Mouse (Mus musculus) cerebral cortex, adult 2 months (tissue): ENCODE data around the gene Wnt9a.

ENCODE experiments used
- WGBS: fragments of 180-500 bp; shearing (Covaris S2); methylation state at CpG from one replicate; pipeline ENCODE4 v1.1.7; 2018; 5-methylcytosine and 5-hydroxymethylcytosine counted together

The Wnt9a gene

DNA sequence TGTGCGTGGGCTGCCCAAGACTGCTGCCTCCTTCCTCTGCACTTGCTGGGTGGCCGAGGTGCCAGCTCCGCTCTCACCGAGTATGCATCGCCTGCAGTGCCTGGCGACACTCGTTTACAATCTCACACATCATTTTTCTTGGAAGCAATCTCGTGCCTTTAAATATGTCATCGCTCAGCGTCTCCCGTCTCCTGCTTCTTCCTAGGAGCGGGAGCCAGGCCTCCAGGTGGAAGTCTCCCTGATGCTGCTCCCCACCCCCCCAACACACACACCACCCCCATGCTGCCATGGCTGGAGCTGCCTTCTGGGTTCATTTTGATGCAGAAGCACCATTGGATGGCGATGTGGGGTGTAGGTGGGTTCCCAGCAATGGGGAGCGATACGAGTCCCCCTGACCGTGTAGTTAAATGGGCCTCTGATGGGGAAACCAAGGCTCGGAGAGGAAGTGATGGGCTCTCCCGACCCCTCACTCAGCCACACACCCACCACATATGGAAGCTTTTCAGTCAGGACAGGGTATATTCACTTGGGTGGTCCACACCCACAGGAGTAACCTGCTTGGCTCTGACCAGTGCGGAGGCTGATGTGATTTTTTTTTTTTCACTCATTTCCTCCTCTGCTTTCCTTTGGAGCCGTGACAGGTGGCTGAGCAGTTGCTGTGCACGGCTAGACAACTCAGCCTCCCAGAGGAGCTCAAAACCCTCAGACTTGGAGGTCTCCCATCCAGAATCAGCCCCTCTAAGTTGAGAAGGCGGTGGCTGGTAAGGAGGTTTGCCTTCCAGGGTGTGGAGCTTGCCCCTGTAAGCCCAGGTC is 1.5 kb upstream of the Wnt9a start:
- 33% methylated on average over 22 of the region's 22 CpGs for WGBS

DNA sequence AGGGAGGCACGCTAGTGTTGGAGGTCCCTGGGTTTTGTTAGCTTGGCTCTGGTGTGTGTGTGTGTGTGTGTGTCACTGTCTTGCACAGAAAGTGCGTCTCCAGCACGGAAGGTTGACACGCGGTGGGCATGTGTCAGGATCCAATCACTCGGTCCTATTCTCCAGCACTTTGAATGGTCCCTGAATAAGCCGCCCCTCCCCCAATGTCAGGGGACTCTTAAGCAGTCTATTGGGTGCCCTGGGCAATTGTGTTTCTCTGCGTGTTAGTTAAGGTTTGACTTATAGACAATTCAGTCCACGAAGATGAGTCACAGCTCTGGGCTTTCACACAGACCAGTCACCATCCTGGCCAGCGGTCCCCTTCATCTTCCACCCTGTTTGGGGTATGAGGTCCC is 910 bp upstream of the Wnt9a start:
- WGBS: 9% methylated on average over 10 of the region's 10 CpGs

DNA sequence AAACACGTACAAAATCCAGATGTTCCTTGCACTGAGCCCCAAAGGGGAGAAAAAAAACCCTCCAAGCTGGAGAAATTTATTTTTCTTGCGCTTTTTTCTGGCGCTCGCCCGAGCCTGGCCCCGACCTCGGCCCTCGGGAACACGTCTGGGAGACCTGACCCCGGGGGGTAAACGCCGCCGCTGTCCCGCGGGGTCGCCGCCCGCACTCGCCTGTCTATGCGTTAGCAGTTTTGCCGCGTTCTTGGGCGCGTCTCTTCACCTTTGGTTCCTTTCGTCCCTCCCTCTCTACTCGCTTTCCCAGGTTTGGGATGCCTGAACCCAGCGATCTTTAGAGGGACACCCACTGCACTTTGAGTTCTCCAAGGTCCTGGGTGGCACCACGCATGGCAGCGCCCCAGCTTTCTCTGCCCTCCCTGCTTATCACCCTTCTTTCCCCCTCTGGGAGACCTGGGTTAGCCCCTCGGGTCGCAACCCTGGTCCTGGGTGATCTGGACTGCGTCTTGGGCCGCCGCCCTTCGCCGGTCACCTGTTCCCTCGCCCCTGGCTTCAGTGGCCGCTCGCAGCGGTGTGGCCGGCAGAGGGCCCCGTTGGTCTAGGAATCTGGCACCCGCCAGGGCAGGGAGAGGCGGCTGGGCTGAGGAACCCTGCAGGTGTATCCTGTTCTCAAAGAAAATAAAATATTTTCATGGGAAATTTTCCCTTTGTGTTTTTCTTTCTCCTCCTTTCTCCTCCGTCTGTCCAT is 865 bp downstream of the Wnt9a start:
- WGBS: under 1% methylated on average over 45 of the region's 45 CpGs

DNA sequence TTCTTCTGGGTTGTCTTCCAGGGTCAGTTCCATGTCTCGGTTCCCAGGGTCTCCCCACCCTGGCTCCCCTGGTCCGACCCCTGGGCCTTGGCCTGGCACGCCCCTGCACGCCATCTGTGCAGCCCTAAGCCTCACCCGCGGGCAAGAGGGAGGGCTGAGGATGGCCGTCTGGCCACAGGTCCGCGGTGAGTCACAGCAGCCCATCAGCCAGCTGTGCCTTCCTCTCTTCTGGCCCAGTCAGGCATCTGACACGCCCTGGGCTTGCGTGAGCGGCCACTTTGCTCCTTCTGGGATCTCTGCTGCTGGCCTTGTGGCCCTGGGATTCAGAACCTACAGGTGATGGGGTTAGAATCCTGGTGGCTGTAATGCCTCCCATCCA is 1.4 kb downstream of the Wnt9a start:
- WGBS: 19% methylated on average over 12 of the region's 12 CpGs

DNA sequence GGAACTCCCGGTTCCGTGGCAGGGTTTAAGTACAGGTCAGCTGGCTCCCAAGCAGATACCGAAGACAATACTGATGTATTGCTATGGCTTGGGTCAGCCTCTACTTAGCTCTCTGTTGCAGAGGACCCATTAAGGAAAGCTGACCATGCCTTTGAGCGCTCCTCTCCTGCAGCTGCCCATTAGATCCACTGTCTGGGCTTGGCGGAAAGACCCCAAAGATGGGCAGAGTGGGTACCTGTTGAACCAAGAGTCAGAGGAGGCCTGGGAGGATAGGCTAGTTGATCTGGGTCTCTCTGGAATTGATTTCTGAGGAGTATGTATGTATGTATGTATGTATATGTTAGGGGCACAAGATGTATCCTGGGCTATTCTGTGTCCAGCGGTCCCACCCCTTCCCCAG is 1.9 kb downstream of the Wnt9a start:
- 40% methylated on average over 6 of the region's 6 CpGs for WGBS

DNA sequence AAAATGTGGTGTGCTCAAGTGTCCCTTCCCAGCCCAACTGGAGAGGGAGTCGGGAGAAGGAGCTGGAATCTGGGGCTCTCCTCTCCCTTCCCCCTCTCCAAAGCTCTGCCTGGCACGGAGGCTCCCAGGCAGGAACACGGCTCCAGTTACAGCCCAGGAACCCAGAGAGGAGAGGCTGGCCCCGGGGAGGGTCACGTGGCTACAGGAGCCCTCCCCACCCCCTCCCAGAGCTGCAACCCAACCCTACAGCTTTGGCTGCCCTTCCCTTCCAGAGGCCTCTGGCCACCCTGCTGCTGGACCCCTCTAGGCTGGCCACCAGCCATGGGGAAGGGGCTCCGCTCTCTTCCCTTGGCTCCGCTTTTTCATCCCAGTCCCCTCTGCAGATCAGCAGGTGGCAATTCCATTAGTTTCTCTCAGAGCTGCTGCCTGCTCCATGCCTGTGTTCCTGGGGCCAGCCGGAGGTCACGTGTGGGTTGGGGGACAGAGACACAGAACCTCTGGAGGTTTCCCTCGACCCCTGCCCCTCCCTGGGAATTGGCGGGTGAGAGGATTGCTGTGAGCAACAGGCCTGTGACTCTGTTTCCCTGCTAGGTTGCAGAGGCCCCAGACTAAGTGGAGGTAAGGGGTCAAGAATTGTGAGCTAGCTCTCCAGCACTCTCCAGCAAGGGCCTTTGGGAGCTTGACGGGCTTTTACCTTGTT is 2.5 kb downstream of the Wnt9a start:
- WGBS: 32% methylated on average over 10 of the region's 12 CpGs

DNA sequence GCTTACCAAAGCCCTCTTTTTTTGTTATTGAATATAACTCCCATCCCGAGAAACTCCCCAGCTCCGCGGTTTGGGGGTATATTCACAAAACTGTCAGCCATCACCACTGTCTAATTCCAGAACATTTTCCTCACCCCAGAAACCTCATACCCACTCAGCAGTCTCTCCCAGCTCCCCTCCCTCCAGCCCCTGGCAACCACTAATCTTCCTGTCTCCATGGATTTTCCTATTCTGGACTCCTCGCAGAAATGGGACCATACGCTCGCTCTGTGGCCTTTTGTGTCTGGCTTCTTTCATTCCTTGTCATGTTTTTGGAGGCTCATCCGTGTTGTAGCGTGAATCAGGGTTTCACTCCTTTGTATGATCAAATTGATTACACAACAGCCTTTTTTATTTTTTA is 3.2 kb downstream of the Wnt9a start:
- WGBS: 39% methylated on average over 8 of the region's 8 CpGs

DNA sequence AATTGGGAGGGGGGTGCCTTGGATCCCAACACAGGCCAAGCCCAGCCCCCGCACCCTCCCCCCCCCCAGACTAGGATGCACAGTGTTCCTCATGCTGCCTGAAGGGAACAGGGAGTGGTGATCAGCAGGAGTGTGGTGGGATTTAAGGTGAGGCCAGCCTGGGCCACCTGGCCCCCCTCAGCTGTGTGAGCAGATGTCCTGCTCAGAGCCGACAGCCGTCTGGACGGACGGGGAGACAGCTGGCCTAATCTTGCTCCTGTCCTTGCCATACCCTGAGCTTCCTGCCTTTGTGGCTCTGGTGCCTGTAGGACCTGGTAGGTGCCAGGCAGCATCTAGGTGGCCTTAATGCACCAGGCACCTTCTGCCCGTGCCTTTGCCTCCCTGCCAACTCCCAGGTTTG is 5.3 kb downstream of the Wnt9a start:
- WGBS: 64% methylated on average over 6 of the region's 6 CpGs

DNA sequence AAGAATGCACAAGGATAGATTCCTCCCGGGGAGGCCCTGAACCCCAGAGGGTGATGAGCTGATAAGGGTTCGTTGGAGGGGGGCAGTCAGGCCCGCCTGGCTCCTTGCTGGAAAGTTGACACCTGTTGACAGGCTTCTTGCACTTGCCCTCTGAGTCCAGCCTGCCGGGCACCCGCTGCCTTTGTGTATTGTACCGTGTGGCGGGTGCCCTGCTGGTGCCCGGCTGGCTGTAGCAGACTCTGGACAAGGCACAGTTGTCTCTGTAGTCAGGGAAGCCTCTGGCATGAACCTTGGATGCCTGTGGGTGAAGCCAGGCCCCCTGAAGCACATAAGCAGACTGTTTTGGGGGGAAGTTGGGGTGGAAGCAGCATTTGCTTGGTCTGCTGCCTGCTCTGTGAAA is 5.8 kb downstream of the Wnt9a start:
- 67% methylated on average over 8 of the region's 8 CpGs for whole genome bisulfite sequencing

DNA sequence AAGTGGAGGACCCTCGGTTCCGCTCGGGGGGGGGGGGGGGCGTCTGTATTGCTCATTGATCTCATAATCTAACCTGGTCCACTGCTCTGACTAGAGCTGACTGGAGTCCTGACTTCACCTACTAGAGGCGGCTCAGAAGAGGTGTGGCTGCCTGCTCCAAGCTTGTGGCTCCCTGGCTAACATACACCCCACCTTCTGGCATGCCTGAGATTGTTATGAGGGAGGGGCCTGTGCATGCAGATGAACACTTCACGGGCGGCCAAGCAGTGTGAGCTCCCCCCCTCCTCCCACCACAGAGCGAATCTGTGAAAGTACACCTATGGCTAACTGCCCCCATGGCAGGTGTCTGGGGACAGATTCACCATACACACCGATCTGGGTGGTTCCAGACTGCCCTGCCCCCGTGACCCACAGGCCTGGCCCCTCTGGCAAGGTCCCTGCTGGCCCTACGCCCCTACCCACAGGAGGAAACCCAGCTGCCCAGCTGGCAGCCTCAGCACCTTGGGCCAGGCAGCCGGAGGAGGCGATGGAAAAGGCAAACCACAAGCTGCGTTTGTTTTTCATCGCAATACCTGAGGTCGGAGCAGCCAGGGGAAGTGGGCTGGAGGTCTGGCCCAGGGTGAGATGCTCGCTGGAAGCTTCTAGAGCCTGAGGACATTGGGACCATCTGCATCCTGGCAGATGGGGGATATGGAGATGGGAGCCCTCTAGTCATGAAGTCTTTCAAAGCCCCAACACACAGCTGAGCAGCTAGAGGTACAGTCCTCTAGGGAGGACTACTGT is 6.5 kb downstream of the Wnt9a start:
- 42% methylated on average over 17 of the region's 17 CpGs for WGBS

DNA sequence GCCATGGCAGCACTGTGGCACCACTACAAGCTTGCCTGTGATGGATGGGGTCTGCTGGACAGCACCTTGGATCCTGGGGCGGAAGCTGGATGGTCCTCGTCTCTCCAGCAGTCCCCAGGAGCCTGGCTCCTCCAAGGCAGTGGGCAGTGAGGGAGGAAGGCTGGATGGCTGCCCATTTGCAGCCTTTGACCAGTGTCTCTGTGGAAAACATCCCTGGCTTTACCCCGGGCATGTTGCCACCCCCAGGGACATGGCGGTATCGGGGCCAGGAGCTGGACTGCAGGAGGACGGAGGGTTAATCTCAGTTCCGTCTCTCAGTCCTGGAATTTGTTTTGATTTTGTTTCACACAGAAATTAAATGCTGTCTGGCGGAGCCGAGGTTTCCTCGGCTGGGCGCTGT is 7.2 kb downstream of the Wnt9a start:
- 36% methylated on average over 11 of the region's 11 CpGs for WGBS

DNA sequence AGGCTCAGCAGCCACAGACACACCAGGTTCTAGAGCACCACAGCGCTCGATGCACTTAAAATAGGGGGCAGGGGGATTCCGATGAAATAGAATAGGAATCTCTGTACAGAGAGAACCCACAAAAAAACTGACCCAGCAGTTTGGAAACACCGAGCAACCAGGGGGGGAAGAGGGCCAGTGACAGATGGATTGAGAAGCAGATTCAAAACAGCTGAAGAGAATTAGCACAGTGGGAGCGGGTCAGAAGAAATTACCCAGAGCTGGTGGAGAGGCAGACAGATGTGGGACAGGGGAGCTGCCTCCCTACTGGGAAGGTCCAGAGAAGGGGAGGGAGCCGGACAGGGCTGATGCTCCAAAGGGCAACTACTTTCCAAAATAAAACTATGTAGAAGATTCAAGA is 9.8 kb downstream of the Wnt9a start:
- WGBS: 70% methylated on average over 6 of the region's 6 CpGs

DNA sequence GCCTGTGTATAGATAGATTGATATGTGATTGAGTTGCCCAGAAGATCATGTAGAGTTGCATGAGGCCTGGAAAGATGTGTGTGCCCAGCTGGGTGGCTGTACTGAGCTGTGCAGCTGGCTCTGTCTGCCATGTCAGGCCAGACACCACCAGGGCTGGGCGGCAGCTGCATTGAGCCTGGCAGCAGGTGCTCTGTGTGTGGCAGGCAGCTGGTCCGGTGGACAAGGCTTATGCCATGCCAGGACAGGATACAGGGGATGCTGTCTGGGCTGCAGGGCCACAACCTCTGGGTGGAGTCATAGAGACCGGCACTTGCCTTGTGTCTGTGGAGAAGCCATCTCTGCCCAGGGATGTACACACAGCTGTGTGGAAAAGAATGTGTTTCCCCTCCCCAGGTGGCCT is 16.3 kb downstream of the Wnt9a start:
- WGBS: 64% methylated on average over 3 of the region's 3 CpGs

DNA sequence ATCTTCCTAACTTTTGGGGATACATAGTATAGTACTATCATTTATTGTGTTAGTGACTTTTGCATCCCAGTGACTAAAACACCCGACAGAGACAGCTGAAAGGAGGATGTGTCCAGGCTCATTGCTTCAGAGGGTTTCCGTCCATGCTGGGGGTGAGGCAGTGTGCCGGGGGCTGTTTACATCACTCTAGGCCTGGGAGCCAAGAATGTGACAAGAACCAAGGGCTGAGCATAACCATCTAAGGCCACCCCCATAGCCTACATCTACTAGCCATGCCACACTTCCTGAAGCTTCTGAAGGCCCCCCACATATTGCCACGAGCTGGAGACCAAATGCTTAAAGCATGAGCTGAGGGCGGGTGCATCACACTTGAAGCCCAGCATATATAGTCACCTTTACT is 18.0 kb downstream of the Wnt9a start:
- WGBS: 64% methylated on average over 5 of the region's 5 CpGs

DNA sequence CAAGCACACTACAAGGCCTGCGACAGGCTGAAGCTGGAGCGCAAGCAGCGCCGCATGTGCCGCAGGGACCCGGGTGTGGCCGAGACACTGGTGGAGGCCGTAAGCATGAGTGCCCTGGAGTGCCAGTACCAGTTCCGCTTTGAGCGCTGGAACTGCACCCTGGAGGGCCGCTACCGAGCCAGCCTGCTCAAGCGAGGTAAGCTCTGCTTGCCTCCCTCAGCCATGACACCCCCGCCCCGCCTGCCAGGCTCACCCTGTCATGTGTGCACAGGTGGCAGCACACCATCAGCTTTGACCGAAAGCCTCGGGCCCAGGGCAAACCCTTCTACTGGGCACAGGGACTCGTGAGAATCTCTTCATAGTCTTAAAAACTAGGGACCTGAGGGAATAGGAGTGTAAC is 20.9 kb downstream of the Wnt9a start:
- WGBS: 86% methylated on average over 18 of the region's 18 CpGs

DNA sequence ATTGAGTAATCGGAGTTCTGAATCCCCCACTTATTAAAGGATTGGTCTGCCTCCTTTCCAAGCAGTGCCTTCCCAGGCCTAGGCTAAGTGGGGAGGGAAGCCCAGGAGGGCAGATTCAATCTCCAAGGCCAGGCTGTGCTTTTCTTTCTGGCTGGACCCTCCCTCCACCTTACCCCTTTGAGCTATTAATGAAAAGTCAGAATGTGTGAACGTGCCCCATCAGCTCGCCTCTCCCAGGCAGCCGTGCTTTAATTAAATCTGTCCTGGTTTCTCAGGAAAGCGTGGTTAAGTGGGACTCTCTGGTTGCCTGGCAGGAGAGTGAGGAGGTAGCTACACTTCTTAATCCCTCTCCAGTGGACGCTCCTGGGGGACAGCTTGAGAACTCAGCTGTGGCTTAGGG is 22.9 kb downstream of the Wnt9a start:
- 33% methylated on average over 6 of the region's 6 CpGs for WGBS

DNA sequence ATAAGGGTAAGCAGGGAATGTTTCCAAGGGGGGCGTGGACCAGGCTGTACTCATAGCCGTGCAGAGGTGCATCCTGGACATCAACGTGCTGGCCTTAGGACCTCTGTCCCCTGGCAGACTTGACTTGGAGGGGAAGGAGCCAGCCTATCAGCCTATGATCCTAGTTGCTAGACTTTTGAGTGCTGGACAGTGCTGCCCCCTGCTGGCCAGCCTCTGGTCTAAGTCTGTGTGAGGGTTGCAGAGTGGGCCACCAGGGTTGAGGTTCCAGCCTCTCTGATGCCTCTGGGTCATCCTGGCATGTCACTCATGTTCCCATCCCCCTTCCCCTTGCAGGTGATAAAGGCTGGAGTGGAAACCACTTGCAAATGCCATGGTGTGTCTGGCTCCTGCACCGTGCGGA is 23.8 kb downstream of the Wnt9a start:
- WGBS: 56% methylated on average over 5 of the region's 5 CpGs

DNA sequence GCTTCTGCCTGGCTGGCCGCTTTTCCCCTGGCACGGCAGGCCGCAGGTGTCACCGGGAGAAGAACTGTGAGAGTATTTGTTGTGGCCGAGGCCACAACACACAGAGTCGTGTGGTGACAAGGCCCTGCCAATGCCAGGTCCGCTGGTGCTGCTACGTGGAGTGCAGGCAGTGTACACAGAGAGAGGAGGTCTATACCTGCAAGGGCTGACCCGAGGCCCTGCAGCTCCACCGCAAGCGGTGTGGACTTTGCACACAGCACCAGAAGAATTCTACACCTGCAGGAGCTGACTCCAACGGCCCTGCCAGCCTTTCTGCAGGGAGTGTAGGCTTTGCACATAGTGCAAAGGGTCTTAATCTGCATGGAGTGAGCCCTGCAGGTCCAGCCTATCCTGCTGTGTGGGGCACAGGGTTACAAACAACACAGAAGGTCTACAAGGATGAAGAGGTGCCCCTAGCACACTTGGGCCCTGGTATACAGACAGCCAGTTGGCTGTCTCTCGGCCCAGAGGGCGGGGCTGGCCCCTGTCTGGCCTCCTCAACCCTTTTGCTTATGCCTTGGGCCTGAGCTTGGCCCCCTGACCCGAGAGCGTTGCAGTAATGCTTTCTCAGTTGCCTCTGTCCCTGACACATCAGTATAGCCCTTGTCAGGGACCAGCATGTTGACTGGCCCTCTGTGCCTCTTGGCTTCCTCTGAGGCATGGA is 24.6 kb downstream of the Wnt9a start:
- WGBS: 79% methylated on average over 16 of the region's 16 CpGs

DNA sequence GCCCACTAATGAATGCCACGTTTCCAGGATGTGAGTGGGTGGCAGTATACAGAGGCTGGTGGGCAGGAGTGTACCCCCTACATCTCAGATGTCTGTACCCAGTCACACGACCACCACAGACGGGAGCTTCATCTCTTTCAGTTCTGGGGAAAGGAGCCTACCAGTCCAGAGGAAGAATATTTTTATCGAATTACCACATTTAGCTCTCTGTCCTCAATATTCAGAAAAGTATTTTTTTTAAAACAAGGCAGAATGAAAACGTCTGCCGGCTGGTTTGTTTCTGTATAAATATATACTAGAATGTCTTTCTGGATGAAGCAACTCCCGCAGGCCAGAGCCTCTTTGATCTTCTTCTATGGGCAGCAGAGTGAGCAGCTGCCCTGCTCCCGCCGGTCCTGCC is 26.2 kb downstream of the Wnt9a start:
- WGBS: 27% methylated on average over 9 of the region's 9 CpGs

DNA sequence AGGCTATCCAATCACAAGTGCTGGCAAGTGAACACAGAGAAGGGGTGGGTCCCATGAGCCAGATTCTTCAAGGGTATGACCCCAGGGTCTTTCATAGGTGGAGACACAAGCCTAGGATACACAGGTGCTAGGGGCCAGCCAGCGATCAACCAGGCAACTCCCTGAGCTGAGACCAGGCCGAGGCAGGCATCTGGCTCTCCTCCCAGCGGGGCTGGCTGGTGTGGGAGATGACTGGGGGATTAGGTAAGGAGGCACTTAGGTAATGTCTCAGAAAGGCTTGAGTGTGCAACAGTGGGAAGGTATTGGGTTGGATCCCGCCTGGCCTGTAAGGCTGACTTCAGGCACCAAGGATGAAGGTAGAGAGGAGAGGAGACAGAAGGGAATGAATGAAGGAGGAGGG is 28.4 kb downstream of the Wnt9a start:
- WGBS: 63% methylated on average over 4 of the region's 4 CpGs

DNA sequence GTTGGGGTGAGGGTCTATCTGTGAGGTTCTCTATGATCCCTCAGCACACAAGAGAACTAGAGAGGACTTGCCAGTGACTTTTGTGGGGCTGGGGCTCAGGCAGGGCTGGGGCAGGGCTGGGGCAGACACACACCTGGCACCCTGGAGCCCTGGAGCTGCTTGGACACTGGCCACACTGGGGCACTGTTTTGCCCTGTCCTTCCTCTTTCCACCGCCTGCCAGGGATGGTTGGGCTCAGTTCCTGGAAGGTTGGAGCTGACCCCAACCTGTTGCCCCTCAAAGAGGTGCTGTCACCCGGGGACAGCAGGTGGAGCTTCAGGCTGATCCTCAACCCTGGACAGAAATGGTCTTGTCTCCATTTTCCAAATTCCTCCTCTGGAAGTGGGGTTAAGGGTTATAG is 29.2 kb downstream of the Wnt9a start:
- WGBS: 56% methylated on average over 2 of the region's 2 CpGs
